Mouse (Mus musculus) heart, adult 2 months (tissue): ENCODE measurements at regions not wholly inside any gene's neighbourhood (a gene's known extent, or its start where the extent isn't known, plus 50 kb on each side); places are given as distances from the start of the nearest gene placed in this dataset.

Experiments
- DNase-seq, 2 experiments: peaks; one replicate each; pipeline ENCODE4 v3.0.0; 2021
- H3K27ac ChIP-seq: fragments of 200-600 bp; 2 replicates; pipeline ENCODE4 v1.8.1; 2022
- H3K27me3 ChIP-seq: fragments of 200-500 bp; 2 replicates; pipeline ENCODE4 v1.6.1; 2012; ENCODE audit warnings: mild to moderate bottlenecking, low read length, inconsistent platforms, mixed read lengths; ENCODE audit not compliant: control insufficient read depth, insufficient read depth
- H3K36me3 ChIP-seq: fragments of 200-500 bp; 2 replicates; pipeline ENCODE4 v1.6.1; 2012; ENCODE audit warnings: low read length, inconsistent platforms; ENCODE audit not compliant: control insufficient read depth, insufficient read depth
- H3K4me1 ChIP-seq: fragments of 200-500 bp; 2 replicates; pipeline ENCODE4 v1.6.1; 2011; ENCODE audit warnings: low read length; ENCODE audit not compliant: control insufficient read depth, insufficient read depth
- H3K4me3 ChIP-seq: fragments of 200-600 bp; 2 replicates; pipeline ENCODE4 v1.8.1; 2022
- H3K79me2 ChIP-seq: fragments of 200-500 bp; replicated peaks from 2 replicates; pipeline ENCODE4 v1.6.1; 2012; ENCODE audit warnings: mild to moderate bottlenecking, inconsistent platforms, low read length, moderate library complexity, mixed read lengths; ENCODE audit not compliant: control insufficient read depth, insufficient read depth
- H3K9ac ChIP-seq: fragments of 200-500 bp; 2 replicates; pipeline ENCODE4 v1.6.1; 2012; ENCODE audit warnings: low read depth, mild to moderate bottlenecking, control low read depth, inconsistent platforms, low read length, mixed read lengths
- CTCF ChIP-seq: fragments of 200-600 bp; IDR thresholded peaks from 2 replicates; pipeline ENCODE4 v1.8.1; 2022; ENCODE audit warnings: antibody characterized with exemption, mild to moderate bottlenecking, moderate library complexity
- EP300 ChIP-seq: fragments of 200-500 bp; IDR thresholded peaks from 2 replicates; pipeline ENCODE4 v1.6.1; 2011; ENCODE audit warnings: low read depth, low read length, control low read depth; ENCODE audit not compliant: insufficient read depth
- POLR2A ChIP-seq: fragments of 200-500 bp; IDR thresholded peaks from 2 replicates; pipeline ENCODE4 v1.6.1; 2011; ENCODE audit warnings: mild to moderate bottlenecking, low read depth, low read length, control low read depth; ENCODE audit not compliant: insufficient read depth
- WGBS: fragments of 180-500 bp; shearing (Covaris S2); methylation state at CpG from one replicate; pipeline ENCODE4 v1.1.7; 2018; 5-methylcytosine and 5-hydroxymethylcytosine counted together
- intact Hi-C: fragments of 180-260 bp; cut with DNase I; formaldehyde crosslinking; loops from one replicate; pipeline ENCODE4 v1.15.1; 2025

DNA sequence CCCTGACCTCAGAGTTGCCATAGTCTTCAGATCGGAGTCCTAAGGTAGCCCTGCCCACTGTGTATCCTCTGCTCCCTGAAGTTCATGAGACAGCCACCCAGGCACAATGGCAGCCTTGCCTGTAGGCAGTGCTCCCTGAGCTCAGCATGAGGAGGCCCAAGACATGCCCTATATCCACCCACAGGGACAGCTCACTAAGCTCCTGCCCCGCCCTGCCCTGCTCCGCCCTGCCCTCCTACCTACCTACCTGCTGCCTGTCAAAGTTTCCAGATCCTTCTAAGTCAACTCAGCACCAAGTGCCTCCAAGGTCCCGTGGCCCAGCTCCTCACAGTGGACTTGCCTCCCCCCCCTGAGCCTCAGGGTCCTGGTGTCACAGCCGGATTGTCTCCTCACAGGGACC, 168.9 kb downstream of the Bcl11b start:
- Histone ChIP-seq H3K27ac (no peak overlapping the region), H3K79me2 (no peaks in the 10 kb centered on the region), H3K36me3 (no peaks in the 10 kb centered on the region), H3K4me1 (no peaks in the 10 kb centered on the region), H3K4me3 (no peak overlapping the region), H3K27me3 (no peaks in the 10 kb centered on the region), H3K9ac (no peak overlapping the region)
- intact Hi-C loops = no loop called here
- TF ChIP-seq CTCF = no peak
- TF ChIP-seq POLR2A = no peak
- TF ChIP-seq EP300 = no peak
- 82% methylated on average over 5 of the region's 5 CpGs for WGBS
- no peak for DNase-seq

GRCm38 (mm10) chr12:107837741-107838140, 165.7 kb downstream of the Bcl11b start:
- intact Hi-C loops = no loop called here

DNA sequence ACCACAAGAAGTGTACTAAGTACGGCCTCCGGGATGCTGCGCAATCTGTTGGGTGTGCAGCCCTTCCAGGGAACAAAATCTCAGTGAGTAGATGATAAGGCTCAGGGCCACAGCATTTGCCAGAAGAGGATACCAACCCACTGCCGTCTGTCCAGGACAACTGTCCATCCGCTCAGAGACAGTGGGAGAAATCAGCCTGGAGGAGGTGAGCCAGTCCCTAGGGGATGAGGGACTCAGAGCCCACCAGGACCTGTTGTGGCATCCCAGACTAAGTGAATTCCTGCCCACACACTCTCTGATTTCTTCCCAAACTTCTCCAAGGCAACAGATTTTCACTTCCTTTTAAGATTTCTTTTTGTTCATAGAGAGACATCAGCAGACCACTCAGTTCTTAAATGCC, 158.8 kb downstream of the Bcl11b start:
- WGBS = 73% methylated on average over 5 of the region's 5 CpGs
- no peak for DNase-seq
- no peaks in the 10 kb centered on the region for H3K79me2 ChIP-seq
- TF ChIP-seq POLR2A = no peak
- TF ChIP-seq EP300 = no peak
- TF ChIP-seq CTCF = no peak
- intact Hi-C loops = no loop called here
- H3K4me3 ChIP-seq = no peak overlapping the region
- H3K27me3 ChIP-seq = no peaks in the 10 kb centered on the region
- H3K9ac ChIP-seq = no peak overlapping the region
- no peak overlapping the region for H3K27ac ChIP-seq
- H3K4me1 ChIP-seq = no peaks in the 10 kb centered on the region
- no peaks in the 10 kb centered on the region for H3K36me3 ChIP-seq

More at GRCm38 (mm10) chr12:107837741-107838140, 165.7 kb downstream of the Bcl11b start:
- TF ChIP-seq POLR2A = no peak
- no peak for TF ChIP-seq EP300
- TF ChIP-seq CTCF = no peak
- no peaks in the 10 kb centered on the region for H3K27me3 ChIP-seq
- H3K4me1 ChIP-seq = no peaks in the 10 kb centered on the region
- no peak overlapping the region for H3K4me3 ChIP-seq
- H3K27ac ChIP-seq = no peak overlapping the region
- no peak overlapping the region for H3K9ac ChIP-seq
- H3K79me2 ChIP-seq = no peaks in the 10 kb centered on the region
- no peak for DNase-seq
- no peaks in the 10 kb centered on the region for H3K36me3 ChIP-seq
- 90% methylated on average over 12 of the region's 12 CpGs for WGBS

- H3K79me2 ChIP-seq = no peaks in the 10 kb centered on the region
- no peak overlapping the region for H3K27ac ChIP-seq
- no peaks in the 10 kb centered on the region for H3K36me3 ChIP-seq
- no peak for DNase-seq
- H3K4me1 ChIP-seq = no peaks in the 10 kb centered on the region
- no peak overlapping the region for H3K4me3 ChIP-seq
- intact Hi-C loops = no loop called here
- no peak overlapping the region for H3K9ac ChIP-seq
- no peak for TF ChIP-seq EP300
- TF ChIP-seq POLR2A = no peak
- no peak for TF ChIP-seq CTCF
- 85% methylated on average over 7 of the region's 7 CpGs for WGBS
- H3K27me3 ChIP-seq = no peaks in the 10 kb centered on the region
These were observed 152.8 kb downstream of the Bcl11b start for GRCm38 (mm10) chr12:107850591-107850990.

- WGBS = 54% methylated on average over 7 of the region's 7 CpGs
- TF ChIP-seq CTCF (no peak), POLR2A (no peak), EP300 (no peak)
These were observed 150.5 kb downstream of the Bcl11b start for GRCm38 (mm10) chr12:107852921-107853320.

GRCm38 (mm10) chr12:107855547-107855946, 147.9 kb downstream of the Bcl11b start:
- Histone ChIP-seq H3K9ac (no peak overlapping the region), H3K4me1 (no peaks in the 10 kb centered on the region), H3K36me3 (no peaks in the 10 kb centered on the region), H3K27ac (no peak overlapping the region), H3K4me3 (no peak overlapping the region), H3K79me2 (no peaks in the 10 kb centered on the region), H3K27me3 (no peaks in the 10 kb centered on the region)
- DNase-seq = no peak
- intact Hi-C loops = no loop called here
- 69% methylated on average over 4 of the region's 4 CpGs for WGBS
- no peak for TF ChIP-seq POLR2A
- no peak for TF ChIP-seq EP300
- TF ChIP-seq CTCF = no peak

More at GRCm38 (mm10) chr12:107852921-107853320, 150.5 kb downstream of the Bcl11b start:
- Histone ChIP-seq H3K9ac (no peak overlapping the region), H3K4me1 (no peaks in the 10 kb centered on the region), H3K36me3 (no peaks in the 10 kb centered on the region), H3K27ac (no peak overlapping the region), H3K4me3 (no peak overlapping the region), H3K79me2 (no peaks in the 10 kb centered on the region), H3K27me3 (no peaks in the 10 kb centered on the region)
- DNase-seq = no peak
- intact Hi-C loops = no loop called here
